Mouse (Mus musculus): ENCODE data around the gene Zfp827.

The Zfp827 gene

DNA sequence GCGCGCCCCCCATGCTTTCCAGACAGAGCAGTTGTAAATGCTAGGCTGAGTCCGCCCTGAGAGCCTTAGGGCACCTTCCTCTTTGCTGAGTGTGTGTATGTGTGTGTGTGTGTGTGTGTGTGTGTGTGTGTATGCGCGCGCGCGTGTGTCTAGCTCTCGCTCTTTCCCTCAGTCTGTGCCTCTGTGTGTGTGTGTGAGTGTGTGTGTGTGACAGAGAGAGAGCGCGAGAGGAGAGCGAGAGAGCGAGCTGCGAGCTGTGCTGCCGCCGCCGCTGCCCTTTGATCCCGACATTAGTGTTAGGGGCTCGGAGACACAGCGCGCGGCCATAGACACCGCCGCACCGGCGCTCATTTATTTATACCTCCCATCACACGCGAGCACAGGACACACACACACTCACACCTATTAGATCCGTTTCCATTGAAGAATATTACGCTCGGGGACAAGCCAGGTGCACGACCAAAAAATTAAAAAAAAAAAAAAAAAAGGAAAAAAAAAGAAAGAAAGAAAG is at the start of gene Zfp827:
Zfp827 (plus strand) TSS at position 461 of the 511 bp plus-strand sequence.
- peak; percentile 60 for DNase-seq (ENCODE audit: low spot score)

DNA sequence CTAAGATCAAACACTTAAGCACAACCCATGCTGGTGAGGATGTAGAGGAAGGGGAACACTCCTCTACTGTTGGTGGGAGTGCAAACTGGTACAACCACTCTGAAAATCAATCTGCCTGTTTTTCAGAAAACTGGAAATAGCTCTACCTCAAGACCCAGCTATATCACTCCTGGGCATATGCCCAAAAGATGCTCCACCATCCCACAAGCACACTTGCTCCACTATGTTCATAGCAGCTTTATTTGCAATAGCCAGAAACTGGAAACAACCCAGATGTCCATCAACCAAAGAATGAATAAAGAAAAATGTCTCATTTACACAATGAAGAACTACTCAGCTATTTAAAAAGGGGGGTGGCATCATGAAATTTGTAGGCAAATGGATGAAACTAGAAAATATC is 23.9 kb upstream of the Zfp827 start:
- DNase-seq (ENCODE audit: low spot score), result no peak

DNA sequence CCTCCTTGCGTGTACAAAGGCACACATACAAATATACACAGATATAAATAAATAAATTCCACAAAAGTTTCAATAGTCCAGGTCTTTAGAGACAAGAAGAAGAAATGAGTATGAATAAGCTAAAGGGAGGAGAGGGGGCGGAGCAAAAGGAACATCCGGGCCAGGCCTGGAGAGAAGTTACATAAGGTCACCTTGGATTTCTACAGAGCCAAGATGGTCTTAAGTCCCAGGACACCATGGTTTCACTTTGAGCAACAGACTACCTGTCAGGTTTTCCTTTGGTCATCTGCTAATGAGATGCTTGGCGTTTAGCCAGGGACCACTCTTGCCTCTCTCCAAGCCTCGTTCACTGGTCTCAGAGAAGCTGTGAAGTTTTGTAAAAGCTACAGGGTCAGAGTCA is 13.2 kb upstream of the Zfp827 start:
- DNase-seq (ENCODE audit: low spot score), result no peak

DNA sequence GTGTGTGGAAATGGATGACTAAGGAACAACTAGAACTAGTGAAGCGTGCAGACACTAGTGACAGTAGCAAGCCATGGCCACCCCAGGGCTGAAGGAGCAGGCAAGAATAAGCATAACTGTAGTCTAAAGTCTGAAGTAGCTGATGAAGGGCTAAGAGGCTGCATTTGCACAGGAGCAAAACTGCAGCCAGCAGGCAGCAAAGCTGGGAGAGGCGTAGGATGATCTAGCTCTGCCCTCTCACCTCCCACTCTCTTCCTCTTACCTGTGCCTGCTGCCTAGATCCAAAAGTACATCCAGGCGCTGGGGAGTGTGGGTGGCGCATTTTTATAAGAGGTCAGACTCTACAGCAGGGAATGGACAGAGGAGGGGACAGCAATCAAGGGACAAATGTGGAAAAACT is 12.2 kb upstream of the Zfp827 start:
- no peak for DNase-seq (ENCODE audit: low spot score)

DNA sequence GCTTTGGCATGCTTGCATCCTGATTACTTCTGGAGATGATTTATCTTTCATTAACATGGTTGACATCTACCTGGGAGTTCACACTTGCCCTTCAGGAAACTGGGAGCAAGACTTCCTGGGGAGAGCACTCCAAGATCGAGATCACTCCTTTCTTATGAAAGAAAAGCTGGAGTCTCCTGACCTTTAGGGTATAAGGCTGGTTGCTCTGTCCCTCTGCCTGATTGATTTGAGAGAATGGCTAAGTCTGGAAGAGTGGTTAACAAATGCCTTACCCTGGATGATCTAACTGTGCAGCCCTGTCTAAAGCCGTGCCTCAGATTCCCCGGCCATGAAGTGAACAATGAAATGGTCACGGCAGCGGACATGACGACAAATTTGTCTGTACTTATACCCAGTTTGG is 11.7 kb upstream of the Zfp827 start:
- DNase-seq (ENCODE audit: low spot score), result no peak

DNA sequence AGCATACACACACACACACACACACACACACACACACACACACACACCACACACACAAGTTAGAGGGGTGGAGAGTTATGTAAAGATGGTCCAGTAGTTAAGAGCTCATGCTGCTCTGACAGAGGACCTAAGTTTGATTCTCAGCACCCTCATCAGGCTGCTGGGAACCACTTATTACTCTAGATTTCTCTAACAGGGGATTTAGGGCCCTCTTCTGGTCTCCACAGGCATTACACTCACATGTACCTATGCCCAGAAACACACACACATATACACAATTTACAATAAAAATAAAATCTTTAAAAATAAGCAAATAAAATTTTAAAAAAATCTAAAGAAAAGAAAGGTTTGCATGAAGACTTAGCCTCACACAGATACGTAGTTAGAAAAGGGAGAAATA is 4.3 kb upstream of the Zfp827 start:
- no peak for DNase-seq (ENCODE audit: low spot score)

DNA sequence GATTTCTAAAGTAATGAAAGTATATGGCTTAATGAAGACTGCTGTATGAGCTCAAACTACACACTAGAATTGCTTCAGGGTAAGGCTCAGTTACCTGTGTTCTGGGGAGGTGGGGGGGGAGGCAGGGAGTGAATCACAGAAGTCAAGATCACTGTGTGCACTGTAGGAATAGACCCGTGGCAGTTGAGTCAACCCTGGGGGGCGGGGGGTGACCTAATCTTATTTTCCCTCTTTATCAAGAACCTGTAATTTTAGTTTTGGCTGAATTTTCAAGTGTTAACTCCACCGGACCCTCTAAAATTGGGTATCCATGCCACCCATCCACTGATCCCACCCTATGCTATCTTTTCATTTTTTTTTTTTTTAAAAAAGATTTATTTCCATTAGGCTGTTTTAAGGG is 918 bp upstream of the Zfp827 start:
- DNase-seq (ENCODE audit: low spot score), result no peak

DNA sequence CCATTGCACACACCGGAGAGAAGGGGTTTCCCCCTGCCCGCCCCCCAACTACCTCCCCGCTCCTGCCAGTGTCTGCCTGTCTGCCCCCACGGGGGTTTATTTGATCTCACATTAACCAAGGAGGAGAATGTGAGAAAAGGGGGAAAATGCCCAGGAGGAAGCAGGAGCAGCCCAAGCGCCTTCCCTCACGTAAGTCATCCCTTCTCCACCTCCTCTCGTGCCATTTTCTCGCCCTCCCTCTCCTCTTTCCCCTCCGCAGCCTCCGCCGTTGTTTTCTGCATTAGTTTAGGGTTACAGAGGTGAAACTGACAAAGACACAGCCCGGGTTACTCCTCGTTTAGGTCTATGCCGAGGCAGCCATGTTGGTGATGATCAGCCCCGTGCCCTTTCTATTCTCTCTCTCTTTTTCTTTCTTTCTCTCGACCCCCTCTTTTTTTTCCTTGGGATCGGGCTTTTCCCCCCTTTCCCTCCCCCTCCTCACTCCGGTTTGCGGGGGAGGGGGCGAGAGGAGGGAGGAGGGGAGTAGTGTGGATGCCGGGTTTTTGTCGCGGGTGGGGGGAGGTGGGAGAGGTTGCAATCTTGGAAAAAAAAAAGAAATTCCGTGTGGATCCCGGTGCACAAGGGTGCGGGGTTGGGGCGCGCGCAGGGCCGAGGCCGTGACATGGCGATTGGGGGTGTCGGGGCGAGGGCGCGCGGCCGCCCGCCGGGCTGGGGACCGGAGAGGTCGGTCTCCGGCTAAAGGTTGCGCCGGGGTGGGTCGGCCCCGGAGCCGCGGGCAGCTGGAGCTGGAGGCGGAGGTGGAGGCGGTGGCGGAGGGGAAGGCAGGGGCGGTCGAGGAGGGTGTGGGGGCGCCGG is 531 bp downstream of the Zfp827 start:
- DNase-seq (ENCODE audit: low spot score), result peak; percentile 23

DNA sequence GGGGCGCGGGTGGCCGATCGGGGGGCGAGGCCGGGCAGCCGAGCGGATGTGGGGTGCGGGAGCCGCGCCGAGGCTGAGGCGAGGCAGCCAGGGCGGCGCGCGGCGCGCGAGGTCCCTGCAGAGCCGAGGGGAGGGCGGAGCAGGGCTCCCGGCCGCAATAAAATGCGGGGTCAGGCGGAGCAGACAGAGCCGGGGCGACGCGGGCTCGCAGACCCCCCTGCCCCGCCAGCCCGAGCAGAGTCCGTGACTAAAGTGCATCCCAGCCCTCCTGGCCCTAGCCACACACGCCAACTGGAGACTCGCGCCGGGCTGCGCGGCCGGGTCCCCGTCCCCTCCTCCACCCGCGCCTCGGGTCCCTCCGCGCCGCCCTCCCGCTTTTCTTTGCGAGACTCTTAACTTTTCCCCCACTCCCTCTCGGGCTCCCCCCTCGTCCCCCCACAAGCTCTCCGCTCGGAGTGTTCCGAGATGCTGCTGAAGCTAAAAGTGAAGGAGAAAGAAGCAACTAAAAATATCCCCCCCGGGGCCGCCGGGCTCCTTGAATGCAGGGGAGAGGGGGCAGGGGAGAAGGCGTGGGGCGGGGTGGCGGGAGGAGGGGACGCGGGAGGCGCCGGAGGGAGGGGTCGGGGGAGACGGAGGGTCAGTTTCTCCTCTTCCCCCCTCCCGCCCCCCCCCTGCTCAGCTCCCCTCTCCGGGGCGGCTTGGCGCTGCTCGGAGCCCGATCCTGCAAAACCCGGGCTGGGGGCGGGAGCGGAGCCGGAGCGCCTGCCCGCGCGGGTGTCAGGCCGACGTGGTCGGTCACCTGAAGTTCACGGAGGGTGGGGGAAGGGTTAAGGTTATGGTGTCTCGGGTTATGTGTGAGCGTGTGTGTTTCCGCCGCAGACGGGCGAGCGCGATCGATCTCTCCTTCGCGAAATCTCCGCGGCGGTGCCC is 1.4 kb downstream of the Zfp827 start:
- peak; percentile 41 for DNase-seq (ENCODE audit: low spot score)

DNA sequence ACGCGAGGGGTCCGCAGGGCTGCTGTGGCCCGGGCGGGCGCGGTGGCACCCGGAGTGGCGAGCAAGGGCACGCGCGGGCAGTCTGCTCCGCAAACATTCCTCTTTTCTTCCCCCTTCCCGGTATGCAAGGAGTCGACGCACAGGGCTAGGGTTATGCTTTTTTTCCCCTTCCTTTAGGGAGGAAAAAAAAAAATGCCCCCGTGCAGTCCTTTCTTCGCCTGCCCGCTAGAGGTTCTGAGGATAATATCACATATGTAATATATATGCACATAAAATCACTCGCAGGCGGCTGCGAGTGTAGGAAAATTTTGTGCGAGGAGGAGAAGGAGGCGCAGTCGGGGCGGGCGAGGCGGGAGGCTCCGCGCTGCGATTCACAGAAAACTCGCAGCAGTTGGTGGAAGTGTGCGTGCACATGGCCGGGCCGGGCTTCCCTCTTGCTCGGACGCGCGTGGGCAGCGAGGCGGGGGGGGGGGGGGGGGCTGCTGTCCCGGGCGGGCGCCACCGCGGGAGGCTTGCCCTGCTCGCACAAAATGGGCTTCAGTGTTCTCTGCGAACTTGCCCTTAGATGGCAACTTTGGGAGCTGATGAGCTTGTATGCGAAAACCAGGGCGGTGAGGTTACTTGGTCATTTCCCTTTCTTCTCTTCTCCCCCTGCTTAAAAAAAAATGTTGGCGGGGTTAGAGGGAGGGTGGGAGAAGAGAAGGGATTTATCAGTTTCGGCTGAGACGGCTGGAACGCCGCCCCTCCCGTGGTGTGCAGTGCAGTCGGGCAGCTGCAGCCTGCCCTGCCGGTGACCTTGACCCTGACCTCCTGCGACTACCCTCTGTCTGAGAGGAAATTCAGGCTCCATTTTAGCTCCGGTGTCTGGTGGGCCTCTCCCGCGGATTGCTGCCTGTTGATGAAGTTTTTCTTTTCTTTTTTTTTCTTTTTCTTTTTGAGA is 2.4 kb downstream of the Zfp827 start:
- peak; percentile 34 for DNase-seq (ENCODE audit: low spot score)

DNA sequence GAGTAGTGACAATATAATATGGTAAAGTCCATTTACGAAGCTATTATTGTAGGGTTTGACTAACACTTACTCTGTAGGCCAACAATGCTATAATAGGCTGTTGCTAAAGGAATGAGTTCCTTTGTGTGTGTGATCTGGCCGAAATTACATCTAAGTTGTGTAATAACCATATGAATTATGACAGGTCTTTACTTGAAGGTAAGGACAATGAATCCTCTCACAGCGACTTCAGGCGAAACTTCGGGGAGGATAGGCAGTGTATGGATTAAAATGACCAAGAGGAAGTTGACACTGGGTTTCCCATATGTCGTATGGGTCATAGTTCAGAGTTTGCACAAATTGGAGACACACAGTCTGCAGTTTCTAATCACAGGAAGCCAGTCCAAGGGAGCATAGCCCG is 9.3 kb downstream of the Zfp827 start:
- no peak for DNase-seq (ENCODE audit: low spot score)

DNA sequence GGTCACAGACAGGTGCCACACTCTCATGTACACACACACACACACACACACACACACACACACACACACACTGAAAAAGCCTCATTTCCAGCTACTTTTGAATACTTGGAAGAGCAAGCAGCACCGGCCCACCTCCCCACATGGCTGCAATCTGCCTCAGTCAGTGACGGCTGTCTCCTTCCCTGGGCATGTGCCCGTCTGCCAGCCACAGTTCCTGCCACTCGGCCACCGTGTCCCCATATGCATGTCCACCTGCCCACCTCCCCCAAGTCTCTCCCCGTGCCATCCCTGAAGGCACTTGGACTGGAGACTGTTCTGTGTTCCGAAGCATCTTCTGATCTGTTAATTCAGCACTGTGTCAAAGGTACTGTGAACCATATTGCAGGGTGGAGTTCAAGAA is 9.8 kb downstream of the Zfp827 start:
- no peak for DNase-seq (ENCODE audit: low spot score)

DNA sequence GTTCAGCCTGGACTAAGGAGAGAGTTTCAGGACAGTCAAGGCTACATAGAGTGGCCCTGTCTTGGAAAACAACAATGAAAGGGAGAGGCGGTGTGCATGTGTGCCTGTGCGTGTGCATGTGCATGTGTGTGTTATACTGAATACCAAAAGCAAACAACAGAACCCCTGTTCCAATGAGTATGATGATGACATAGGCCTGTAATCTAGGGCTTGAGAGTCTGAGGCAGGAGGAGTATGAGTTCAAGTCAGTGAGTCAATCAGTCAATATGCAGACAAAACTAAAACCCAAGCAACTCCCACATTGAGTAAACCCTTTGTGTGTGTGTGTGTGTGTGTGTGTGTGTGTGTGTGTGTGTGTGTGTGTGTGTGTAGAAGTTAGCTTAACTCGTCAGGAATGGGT is 13.2 kb downstream of the Zfp827 start:
- no peak for DNase-seq (ENCODE audit: low spot score)

DNA sequence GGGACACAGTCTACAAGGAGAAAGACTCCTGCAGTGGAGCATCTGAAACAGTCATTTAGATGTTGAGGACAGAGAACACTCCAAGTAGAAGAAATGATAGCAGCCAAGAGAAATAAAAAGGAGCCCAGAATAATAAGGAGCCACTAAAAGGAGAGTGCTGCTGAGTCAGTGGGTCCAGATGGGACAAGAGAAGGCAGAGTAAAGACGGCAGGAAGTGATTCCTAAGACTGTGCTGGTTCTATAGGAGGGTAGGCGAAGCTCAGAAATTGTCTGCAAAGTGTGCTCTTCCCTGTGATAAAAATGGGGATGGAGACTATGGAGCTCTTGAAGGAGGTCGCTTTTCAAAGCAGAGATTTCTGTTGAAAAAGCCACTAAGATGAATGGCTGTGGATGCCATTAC is 14.0 kb downstream of the Zfp827 start:
- DNase-seq (ENCODE audit: low spot score), result no peak

DNA sequence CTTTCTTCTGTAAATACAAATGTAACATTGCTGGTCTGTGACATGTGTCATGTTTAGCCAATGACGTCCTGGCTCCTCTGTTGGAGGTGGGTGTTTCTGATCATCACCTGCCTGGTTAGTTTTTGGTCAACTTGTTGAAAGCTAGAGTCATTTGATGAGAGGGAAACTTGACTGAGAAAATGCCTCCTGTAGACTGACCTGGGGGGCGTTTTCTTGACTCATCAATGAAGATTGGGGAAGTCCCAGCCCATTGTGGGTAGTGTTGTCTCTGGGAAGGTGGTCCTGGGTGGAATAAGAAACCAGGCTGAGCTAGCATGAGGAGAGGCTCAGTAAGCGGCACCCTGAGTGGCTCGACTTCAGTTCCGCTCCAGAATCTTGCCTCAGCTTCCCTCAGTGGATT is 16.4 kb downstream of the Zfp827 start:
- DNase-seq (ENCODE audit: low spot score), result no peak

DNA sequence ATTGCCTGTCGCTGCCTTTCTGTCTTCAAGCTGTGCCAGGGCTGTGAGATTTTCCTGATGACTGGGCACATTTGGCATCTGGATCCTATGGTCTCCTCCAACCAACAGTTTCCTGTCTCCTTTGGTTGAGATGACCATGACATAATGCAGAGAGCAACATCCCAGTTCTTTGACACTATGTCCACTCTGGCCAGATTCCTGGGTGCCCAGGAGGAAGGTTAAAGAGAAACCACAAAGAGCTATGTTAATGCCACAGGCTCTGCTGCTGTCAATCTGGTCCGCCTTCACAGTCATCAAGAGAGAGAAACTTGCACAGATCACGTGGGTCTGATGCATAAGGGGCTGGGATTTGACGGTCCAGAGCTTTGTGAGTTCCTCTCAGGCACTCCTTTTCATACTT is 18.4 kb downstream of the Zfp827 start:
- no peak for DNase-seq (ENCODE audit: low spot score)

DNA sequence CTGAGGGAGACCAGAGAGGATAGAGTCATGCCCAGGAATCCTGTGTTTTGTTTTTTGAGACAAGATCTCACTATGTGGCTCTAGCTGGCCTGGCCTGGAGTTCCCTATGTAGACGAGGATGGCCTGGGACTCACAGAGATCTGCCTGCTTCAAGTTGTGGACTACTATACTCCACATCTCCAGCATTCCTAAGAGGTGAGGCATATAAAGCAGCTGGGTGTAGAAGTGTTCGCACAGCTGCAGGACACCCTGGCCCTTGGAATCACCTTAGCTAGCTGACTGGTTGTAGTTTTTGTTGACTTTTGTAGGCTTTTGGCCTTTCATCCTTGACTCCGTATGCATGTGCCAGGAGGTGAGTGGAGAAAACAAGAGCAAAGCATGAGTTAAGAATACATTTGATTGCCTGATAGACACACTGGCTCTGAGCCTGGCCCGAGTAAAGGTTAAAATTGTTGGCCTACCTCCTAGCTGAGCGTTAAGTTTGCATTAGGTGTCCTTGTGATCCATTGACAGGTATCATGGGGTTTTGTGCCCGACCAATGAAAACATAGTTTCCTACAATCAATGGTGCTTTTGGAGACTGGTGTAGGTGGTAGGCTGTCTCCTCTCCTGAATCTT is 20.3 kb downstream of the Zfp827 start:
- no peak for DNase-seq (ENCODE audit: low spot score)

DNA sequence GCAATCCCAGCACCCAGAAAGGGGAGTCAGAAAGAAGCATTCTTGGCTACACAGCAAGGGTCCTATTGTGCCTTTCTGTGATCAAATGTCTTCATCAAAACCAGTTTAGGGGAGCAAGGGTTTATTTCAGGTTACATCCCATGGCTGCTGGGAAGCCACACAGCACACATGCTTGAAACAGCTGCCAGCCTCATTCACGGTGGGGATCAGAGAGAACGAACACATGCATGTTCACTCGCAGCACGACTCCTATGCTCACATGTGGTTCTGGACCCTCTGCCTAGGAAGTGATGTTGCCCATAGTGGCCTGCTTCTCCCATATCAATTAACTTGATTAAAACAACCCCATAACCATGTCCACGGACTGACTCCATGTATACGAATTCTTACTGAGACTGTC is 26.0 kb downstream of the Zfp827 start:
- no peak for DNase-seq (ENCODE audit: low spot score)

DNA sequence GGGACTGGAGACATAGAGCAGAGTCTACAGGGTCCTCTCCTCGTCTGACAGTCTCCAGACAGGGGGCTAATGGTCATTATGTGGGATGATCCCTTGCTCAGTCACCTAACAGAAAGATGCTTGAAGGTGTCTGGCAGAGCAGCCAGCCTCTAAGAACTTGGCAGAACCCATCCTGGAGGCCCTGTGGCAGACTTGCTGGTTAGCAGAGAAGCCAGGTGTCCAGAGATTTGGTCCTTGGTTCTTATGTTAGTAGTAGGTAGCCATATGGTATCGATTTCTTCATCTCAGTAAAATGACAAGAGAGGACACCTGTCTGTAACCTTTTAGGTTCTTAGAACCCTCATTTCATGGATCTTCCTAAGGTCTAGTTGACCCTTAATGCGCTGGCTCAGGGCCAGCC is 28.9 kb downstream of the Zfp827 start:
- no peak for DNase-seq (ENCODE audit: low spot score)

DNA sequence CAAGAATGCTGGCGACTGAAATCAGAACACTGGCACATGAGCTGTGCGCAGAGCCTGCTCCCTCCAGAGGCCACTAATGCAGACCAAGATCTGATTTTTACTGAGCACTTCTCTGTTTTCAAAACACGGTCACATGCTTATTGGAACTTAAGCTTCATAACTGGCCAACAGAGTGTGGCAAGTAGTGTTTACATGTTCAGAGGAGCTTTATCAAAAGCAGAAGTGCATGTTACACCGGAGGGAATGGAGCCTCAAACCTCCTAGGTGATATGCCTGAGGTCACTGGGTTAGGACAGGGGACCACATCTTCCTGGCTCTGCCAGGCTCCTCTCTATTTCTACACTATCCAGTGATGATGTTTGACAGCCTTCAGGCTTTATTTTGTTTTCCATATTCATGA is 31.1 kb downstream of the Zfp827 start:
- no peak for DNase-seq (ENCODE audit: low spot score)

DNA sequence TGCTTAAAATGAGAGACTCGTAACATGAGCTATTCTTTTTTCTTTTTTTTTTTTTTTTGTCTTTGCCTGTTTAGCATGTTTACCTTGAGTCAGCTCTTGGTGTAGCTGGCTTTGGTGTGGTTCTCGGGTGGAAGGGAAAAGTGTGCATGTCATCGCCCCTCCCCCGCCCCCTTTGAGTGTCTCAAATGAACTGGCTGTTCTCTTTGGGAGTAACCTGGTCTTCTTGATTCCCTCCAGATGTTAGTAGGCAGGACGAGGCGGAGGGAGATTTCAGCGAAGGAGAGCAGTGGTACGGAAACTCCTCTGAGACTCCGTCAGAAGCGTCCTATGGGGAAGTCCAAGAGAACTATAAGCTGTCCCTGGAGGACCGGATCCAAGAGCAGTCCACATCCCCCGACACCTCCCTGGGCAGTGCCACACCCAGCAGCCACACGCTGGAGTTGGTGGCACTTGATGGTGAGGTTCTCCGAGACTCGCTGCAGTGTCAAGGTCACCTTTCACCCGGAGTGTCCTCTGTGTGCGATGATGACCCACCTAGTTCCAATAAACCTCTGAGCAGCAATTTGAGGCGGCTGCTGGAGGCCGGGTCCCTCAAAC is 31.9 kb downstream of the Zfp827 start:
- DNase-seq (ENCODE audit: low spot score), result no peak
